Mouse (Mus musculus): ENCODE results near the gene Srsf5. TPM values are rescaled to one million over a fixed set of nuclear protein-coding genes. Genes with fewer than 3 reads are reported as not detected.

Gene Srsf5
- polyA plus RNA-seq, 1 experiment from 2014 or later: 403 TPM

GRCm38 (mm10) chr12:80956039-80956438 lies 10.7 kb downstream of the Srsf5 start:
- Histone ChIP-seq H3K27ac (no peak overlapping the region), H3K9me3 (no peaks in the 10 kb centered on the region), H3K4me1 (replicated peaks) (no peaks in the 10 kb centered on the region), H3K27me3 (ENCODE audit: insufficient read depth, poor library complexity, severe bottlenecking) (no peaks in the 10 kb centered on the region), H3K4me3 (no peak overlapping the region), H3K36me3 (peaks cover 98% of the 10 kb centered on the region)
- 86% methylated on average over 3 of the region's 3 CpGs for WGBS
- DNase-seq (ENCODE audit: low spot score): no peak

- Histone ChIP-seq H3K27ac (no peak overlapping the region), H3K4me1 (replicated peaks) (no peaks in the 10 kb centered on the region), H3K36me3 (peaks cover 85% of the 10 kb centered on the region), H3K27me3 (ENCODE audit: insufficient read depth, poor library complexity, severe bottlenecking) (no peaks in the 10 kb centered on the region), H3K4me3 (no peak overlapping the region), H3K9me3 (no peaks in the 10 kb centered on the region)
- 90% methylated on average over 4 of the region's 4 CpGs for WGBS
- DNase-seq (ENCODE audit: low spot score): no peak
These were observed 12.7 kb downstream of the Srsf5 start for GRCm38 (mm10) chr12:80957961-80958360.

GRCm38 (mm10) chr12:80962566-80962965 lies 17.3 kb downstream of the Srsf5 start:
- Histone ChIP-seq H3K27ac (no peak overlapping the region), H3K36me3 (peaks cover 39% of the 10 kb centered on the region), H3K4me3 (no peak overlapping the region), H3K27me3 (ENCODE audit: insufficient read depth, poor library complexity, severe bottlenecking) (no peaks in the 10 kb centered on the region), H3K4me1 (replicated peaks) (no peaks in the 10 kb centered on the region), H3K9me3 (no peaks in the 10 kb centered on the region)
- 82% methylated on average over 4 of the region's 4 CpGs for WGBS
- DNase-seq (ENCODE audit: low spot score): no peak

GRCm38 (mm10) chr12:80966059-80966838 lies 20.9 kb downstream of the Srsf5 start:
- H3K36me3 ChIP-seq: peaks cover 4% of the 10 kb centered on the region; the same call in 1 of the 2 replicates
- no peak for DNase-seq (ENCODE audit: low spot score)
- no peaks in the 10 kb centered on the region for H3K4me1 ChIP-seq (replicated peaks)
- no peaks in the 10 kb centered on the region for H3K27me3 ChIP-seq (ENCODE audit: insufficient read depth, poor library complexity, severe bottlenecking)
- 79% methylated on average over 11 of the region's 11 CpGs for WGBS
- no peak overlapping the region for H3K27ac ChIP-seq
- H3K4me3 ChIP-seq: no peak overlapping the region
- no peaks in the 10 kb centered on the region for H3K9me3 ChIP-seq

- H3K4me3 ChIP-seq: no peak overlapping the region
- 90% methylated on average over 9 of the region's 9 CpGs for WGBS
- no peaks in the 10 kb centered on the region for H3K36me3 ChIP-seq
- no peaks in the 10 kb centered on the region for H3K27me3 ChIP-seq (ENCODE audit: insufficient read depth, poor library complexity, severe bottlenecking)
- H3K4me1 ChIP-seq (replicated peaks): 0 out of 2 replicates have a peak, but pooled peaks cover 4% of the 10 kb centered on the region
- H3K27ac ChIP-seq: no peak overlapping the region
- no peak for DNase-seq (ENCODE audit: low spot score)
- no peaks in the 10 kb centered on the region for H3K9me3 ChIP-seq
These were observed 22.6 kb downstream of the Srsf5 start for GRCm38 (mm10) chr12:80967918-80968317.

- Histone ChIP-seq H3K27ac (no peak within 1 kb of the TSS), H3K4me3 (no peak within 1 kb of the TSS)
These were observed 23.3 kb downstream of the Srsf5 start, which contains the start of gene Slc10a1 for GRCm38 (mm10) chr12:80968605-80969004. Gene Slc10a1 (minus strand): TSS chr12:80968705.

GRCm38 (mm10) chr12:80970181-80970705 lies 24.9 kb downstream of the Srsf5 start:
- no peaks in the 10 kb centered on the region for H3K36me3 ChIP-seq
- 0 out of 2 replicates have a peak, but pooled peaks cover 2% of the 10 kb centered on the region for H3K9me3 ChIP-seq
- no peaks in the 10 kb centered on the region for H3K27me3 ChIP-seq (ENCODE audit: insufficient read depth, poor library complexity, severe bottlenecking)
- WGBS: 73% methylated on average over 8 of the region's 8 CpGs
- no peak overlapping the region for H3K4me3 ChIP-seq
- H3K4me1 ChIP-seq (replicated peaks): 0 out of 2 replicates have a peak, but pooled peaks cover 4% of the 10 kb centered on the region
- DNase-seq (ENCODE audit: low spot score): no peak
- no peak overlapping the region for H3K27ac ChIP-seq

More at GRCm38 (mm10) chr12:80968605-80969004, 23.3 kb downstream of the Srsf5 start, which contains the start of gene Slc10a1:
- 93% methylated on average over 5 of the region's 5 CpGs for WGBS
- H3K27me3 ChIP-seq (ENCODE audit: insufficient read depth, poor library complexity, severe bottlenecking): no peaks in the 10 kb centered on the region
- 0 out of 2 replicates have a peak, but pooled peaks cover 4% of the 10 kb centered on the region for H3K4me1 ChIP-seq (replicated peaks)
- H3K36me3 ChIP-seq: no peaks in the 10 kb centered on the region
- DNase-seq (ENCODE audit: low spot score): no peak
- no peaks in the 10 kb centered on the region for H3K9me3 ChIP-seq

- Histone ChIP-seq H3K27me3 (ENCODE audit: insufficient read depth, poor library complexity, severe bottlenecking) (no peaks in the 10 kb centered on the region), H3K4me3 (no peak overlapping the region), H3K27ac (no peak overlapping the region), H3K9me3 (0 out of 2 replicates have a peak, but pooled peaks cover 6% of the 10 kb centered on the region), H3K4me1 (replicated peaks) (0 out of 2 replicates have a peak, but pooled peaks cover 4% of the 10 kb centered on the region), H3K36me3 (no peaks in the 10 kb centered on the region)
- 31% methylated on average over 3 of the region's 3 CpGs for WGBS
- DNase-seq (ENCODE audit: low spot score): no peak
These were observed 26.5 kb downstream of the Srsf5 start for GRCm38 (mm10) chr12:80971756-80972155.

- no peak for DNase-seq (ENCODE audit: low spot score)
- WGBS: 86% methylated on average over 11 of the region's 11 CpGs
- Histone ChIP-seq H3K4me3 (no peak overlapping the region), H3K27ac (no peak overlapping the region), H3K4me1 (replicated peaks) (0 out of 2 replicates have a peak, but pooled peaks cover 4% of the 10 kb centered on the region), H3K36me3 (no peaks in the 10 kb centered on the region), H3K9me3 (0 out of 2 replicates have a peak, but pooled peaks cover 6% of the 10 kb centered on the region), H3K27me3 (ENCODE audit: insufficient read depth, poor library complexity, severe bottlenecking) (no peaks in the 10 kb centered on the region)
These were observed 30.8 kb downstream of the Srsf5 start for GRCm38 (mm10) chr12:80975939-80976671.

- WGBS: 1% methylated on average over 7 of the region's 7 CpGs
These were observed 37.0 kb downstream of the Srsf5 start for GRCm38 (mm10) chr12:80982326-80982725.

GRCm38 (mm10) chr12:80983695-80984094 lies 38.4 kb downstream of the Srsf5 start:
- Histone ChIP-seq H3K4me3 (no peak overlapping the region), H3K27ac (no peak overlapping the region), H3K4me1 (replicated peaks) (no peaks in the 10 kb centered on the region), H3K36me3 (no peaks in the 10 kb centered on the region), H3K27me3 (ENCODE audit: insufficient read depth, poor library complexity, severe bottlenecking) (no peaks in the 10 kb centered on the region; the same call in 1 of the 2 replicates), H3K9me3 (0 out of 2 replicates have a peak, but pooled peaks cover 3% of the 10 kb centered on the region)
- no peak for DNase-seq (ENCODE audit: low spot score)
- 83% methylated on average over 9 of the region's 9 CpGs for WGBS

More at GRCm38 (mm10) chr12:80982326-80982725, 37.0 kb downstream of the Srsf5 start:
- H3K27me3 ChIP-seq (ENCODE audit: insufficient read depth, poor library complexity, severe bottlenecking): no peaks in the 10 kb centered on the region; the same call in 1 of the 2 replicates
- no peak overlapping the region for H3K4me3 ChIP-seq
- no peak overlapping the region for H3K27ac ChIP-seq
- no peaks in the 10 kb centered on the region for H3K4me1 ChIP-seq (replicated peaks)
- H3K36me3 ChIP-seq: no peaks in the 10 kb centered on the region
- DNase-seq (ENCODE audit: low spot score): peak; percentile 82
- H3K9me3 ChIP-seq: no peaks in the 10 kb centered on the region

GRCm38 (mm10) chr12:80986628-80987027 lies 41.3 kb downstream of the Srsf5 start:
- DNase-seq (ENCODE audit: low spot score): no peak
- 88% methylated on average over 4 of the region's 4 CpGs for WGBS
- Histone ChIP-seq H3K4me3 (no peak overlapping the region), H3K36me3 (no peaks in the 10 kb centered on the region), H3K4me1 (replicated peaks) (peaks cover 10% of the 10 kb centered on the region), H3K27ac (no peak overlapping the region), H3K27me3 (ENCODE audit: insufficient read depth, poor library complexity, severe bottlenecking) (no peaks in the 10 kb centered on the region; the same call in 1 of the 2 replicates), H3K9me3 (0 out of 2 replicates have a peak, but pooled peaks cover 3% of the 10 kb centered on the region)

All from hindbrain, embryonic 10.5 days (tissue).